Mouse (Mus musculus) lung, embryonic 15.5 days (tissue): Measurements from ENCODE around the gene C130050O18Rik. TPM values are rescaled to one million over a fixed set of nuclear protein-coding genes. Genes with fewer than 3 reads are reported as not detected.
A peak's percentile ranks its signal among the peaks of the same experiment; 100 is the strongest.

ENCODE experiments used
- ATAC-seq: fragments of 200-750 bp; cut with Nextera tagmentation; 2 replicates; pipeline ENCODE4 v1.8.0; 2017; ENCODE audit warnings: moderate number of reproducible peaks, borderline replicate concordance; ENCODE audit not compliant: low FRiP score, low TSS enrichment; ENCODE audit errors: extremely low read depth
- H3K27ac ChIP-seq: fragments of 300-500 bp; sonication (generic); 2 replicates; pipeline ENCODE4 v1.5.1; 2015; ENCODE audit warnings: moderate library complexity, mild to moderate bottlenecking, inconsistent platforms
- H3K27me3 ChIP-seq: fragments of 300-500 bp; sonication (generic); 2 replicates; pipeline ENCODE4 v1.6.1; 2015; ENCODE audit warnings: inconsistent platforms
- H3K36me3 ChIP-seq: fragments of 300-500 bp; sonication (generic); 2 replicates; pipeline ENCODE4 v1.6.1; 2015; ENCODE audit warnings: inconsistent platforms
- H3K4me1 ChIP-seq: fragments of 300-500 bp; sonication (generic); 2 replicates; pipeline ENCODE4 v1.6.1; 2015; ENCODE audit warnings: inconsistent platforms
- H3K4me2 ChIP-seq: fragments of 300-500 bp; sonication (generic); 2 replicates; pipeline ENCODE4 v1.6.1; 2015; ENCODE audit warnings: inconsistent platforms, mild to moderate bottlenecking, moderate library complexity
- H3K4me3 ChIP-seq: fragments of 300-500 bp; sonication (generic); 2 replicates; pipeline ENCODE4 v1.5.1; 2015; ENCODE audit warnings: mild to moderate bottlenecking, inconsistent platforms
- H3K9ac ChIP-seq: fragments of 300-500 bp; sonication (generic); 2 replicates; pipeline ENCODE4 v1.6.1; 2015; ENCODE audit warnings: inconsistent platforms
- H3K9me3 ChIP-seq: fragments of 300-500 bp; sonication (generic); 2 replicates; pipeline ENCODE4 v1.6.1; 2016; ENCODE audit warnings: inconsistent platforms
- WGBS: fragments of 180-500 bp; shearing (Covaris S2); methylation state at CpG from one replicate; pipeline ENCODE4 v1.1.7; 2015; 5-methylcytosine and 5-hydroxymethylcytosine counted together
- polyA plus RNA-seq: library from polyadenylated mRNA; unstranded; fragments of >200 nt; fragmentation: Nextera tagmentation; extraction: Ambion mirVana; gene quantifications from 2 replicates; pipeline ENCODE4 v1.2.1, GENCODE M21; 2015

The C130050O18Rik gene
- polyA plus RNA-seq, 1 experiment from 2014 or later: 1.0 TPM

GRCm38 (mm10) chr5:139437769-139438168 lies 32.7 kb downstream of the C130050O18Rik start:
- ATAC-seq: no peak
- Histone ChIP-seq H3K9ac (no peak overlapping the region), H3K9me3 (no peaks in the 10 kb centered on the region), H3K27ac (no peak overlapping the region), H3K27me3 (no peaks in the 10 kb centered on the region), H3K36me3 (no peaks in the 10 kb centered on the region), H3K4me2 (no peak overlapping the region), H3K4me1 (peaks cover 16% of the 10 kb centered on the region), H3K4me3 (no peak overlapping the region)
- 90% methylated on average over 4 of the region's 4 CpGs for WGBS

- no peak overlapping the region for H3K4me2 ChIP-seq
- H3K9me3 ChIP-seq: no peaks in the 10 kb centered on the region
- WGBS: 79% methylated on average over 12 of the region's 12 CpGs
- no peaks in the 10 kb centered on the region for H3K36me3 ChIP-seq
- H3K27me3 ChIP-seq: no peaks in the 10 kb centered on the region
- no peak overlapping the region for H3K4me3 ChIP-seq
- ATAC-seq: no peak
- no peak overlapping the region for H3K27ac ChIP-seq
- H3K4me1 ChIP-seq: peaks cover 22% of the 10 kb centered on the region
- no peak overlapping the region for H3K9ac ChIP-seq
These were observed 33.4 kb downstream of the C130050O18Rik start for GRCm38 (mm10) chr5:139438440-139438839.

DNA sequence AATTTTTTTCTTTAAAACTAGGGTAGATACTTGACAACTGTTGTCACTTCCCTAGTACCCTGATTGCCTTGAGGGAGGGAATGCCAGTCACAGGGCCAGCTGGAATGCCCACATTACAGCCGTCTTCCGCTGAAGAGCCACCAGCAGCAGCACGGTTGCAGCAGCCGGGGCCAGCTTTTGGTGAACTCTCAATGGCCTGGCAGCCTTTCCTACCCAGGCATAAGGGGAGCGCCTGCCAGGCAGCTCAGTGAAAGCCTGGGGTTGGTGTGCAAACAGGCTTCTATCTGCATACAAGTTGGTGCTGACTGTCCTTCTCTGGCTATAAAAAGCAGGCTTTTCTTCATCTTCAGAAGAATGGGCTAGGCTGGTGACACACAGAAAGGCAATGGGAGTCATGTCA lies 35.4 kb downstream of the C130050O18Rik start:
- Histone ChIP-seq H3K4me3 (no peak overlapping the region), H3K9ac (no peak overlapping the region), H3K27ac (no peak overlapping the region), H3K4me1 (peaks cover 15% of the 10 kb centered on the region), H3K9me3 (no peaks in the 10 kb centered on the region), H3K27me3 (no peaks in the 10 kb centered on the region), H3K36me3 (no peaks in the 10 kb centered on the region), H3K4me2 (no peak overlapping the region)
- ATAC-seq: no peak
- WGBS: 80% methylated on average over 5 of the region's 5 CpGs

GRCm38 (mm10) chr5:139440926-139441725 lies 36.0 kb downstream of the C130050O18Rik start:
- Histone ChIP-seq H3K9me3 (no peaks in the 10 kb centered on the region), H3K4me2 (no peak overlapping the region), H3K36me3 (no peaks in the 10 kb centered on the region), H3K9ac (no peak overlapping the region), H3K4me3 (no peak overlapping the region), H3K27me3 (no peaks in the 10 kb centered on the region), H3K4me1 (peaks cover 21% of the 10 kb centered on the region), H3K27ac (no peak overlapping the region)
- no peak for ATAC-seq
- 91% methylated on average over 11 of the region's 11 CpGs for whole genome bisulfite sequencing

GRCm38 (mm10) chr5:139441726-139442018 lies 36.6 kb downstream of the C130050O18Rik start:
- Histone ChIP-seq H3K9ac (no peak overlapping the region), H3K4me2 (no peak overlapping the region), H3K9me3 (no peaks in the 10 kb centered on the region), H3K36me3 (no peaks in the 10 kb centered on the region), H3K4me3 (no peak overlapping the region), H3K27me3 (no peaks in the 10 kb centered on the region), H3K27ac (no peak overlapping the region), H3K4me1 (peaks cover 23% of the 10 kb centered on the region)
- no peak for ATAC-seq
- 79% methylated on average over 2 of the region's 2 CpGs for WGBS

DNA sequence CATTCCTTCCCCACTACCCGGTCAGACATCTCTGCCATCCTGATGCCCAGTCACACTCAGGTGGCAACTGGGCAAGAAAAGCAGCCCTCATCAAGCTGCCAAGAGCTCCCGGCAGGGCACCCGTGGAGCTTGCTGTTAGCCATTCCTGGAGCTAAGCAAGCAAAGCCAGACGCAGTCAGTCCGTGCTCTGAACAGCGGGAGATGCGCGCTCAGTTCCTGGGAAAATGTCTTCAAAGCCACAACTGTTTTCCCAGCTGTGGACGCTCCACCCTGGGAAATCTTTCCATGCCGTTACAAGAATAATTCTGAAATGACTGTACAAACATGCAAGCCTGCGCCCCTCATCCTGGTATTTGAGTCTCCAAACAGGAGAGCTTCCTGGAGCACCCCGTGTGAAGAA lies 37.3 kb downstream of the C130050O18Rik start:
- no peak overlapping the region; the same call in 1 of the 2 replicates for H3K4me2 ChIP-seq
- no peak overlapping the region for H3K9ac ChIP-seq
- H3K4me3 ChIP-seq: no peak overlapping the region
- ATAC-seq: no peak
- no peaks in the 10 kb centered on the region for H3K27me3 ChIP-seq
- H3K9me3 ChIP-seq: no peaks in the 10 kb centered on the region
- H3K36me3 ChIP-seq: no peaks in the 10 kb centered on the region
- peaks cover 23% of the 10 kb centered on the region for H3K4me1 ChIP-seq
- H3K27ac ChIP-seq: no peak overlapping the region
- WGBS: 61% methylated on average over 12 of the region's 12 CpGs

DNA sequence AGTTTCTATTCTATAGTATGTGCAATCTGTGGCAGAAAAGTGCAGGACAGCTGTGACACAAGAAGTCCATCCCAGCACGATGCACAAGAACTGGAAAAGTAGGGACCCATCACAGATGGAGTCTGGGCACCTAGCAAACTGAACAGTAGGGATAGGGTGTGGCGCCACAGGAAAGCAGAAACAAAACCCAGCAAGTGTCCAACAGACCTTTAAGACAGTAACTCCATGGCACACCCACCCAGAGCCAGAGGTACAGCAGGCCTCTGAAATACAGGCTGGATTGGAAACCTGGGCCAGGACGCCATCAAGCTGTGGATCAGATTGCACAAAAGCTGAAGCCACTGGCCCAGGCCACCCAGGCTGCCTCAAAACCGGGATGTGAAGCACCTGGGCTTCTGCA lies 37.9 kb downstream of the C130050O18Rik start:
- Histone ChIP-seq H3K4me3 (no peak overlapping the region), H3K9me3 (no peaks in the 10 kb centered on the region), H3K9ac (no peak overlapping the region), H3K27ac (no peak overlapping the region), H3K36me3 (no peaks in the 10 kb centered on the region), H3K4me1 (peaks cover 23% of the 10 kb centered on the region), H3K4me2 (no peak overlapping the region), H3K27me3 (no peaks in the 10 kb centered on the region)
- no peak; the same call in 1 of the 2 replicates for ATAC-seq
- 57% methylated on average over 4 of the region's 4 CpGs for WGBS

- peaks cover 38% of the 10 kb centered on the region for H3K4me1 ChIP-seq
- ATAC-seq: no peak
- H3K9ac ChIP-seq: no peak overlapping the region
- H3K9me3 ChIP-seq: no peaks in the 10 kb centered on the region
- H3K4me2 ChIP-seq: no peak overlapping the region
- no peaks in the 10 kb centered on the region for H3K36me3 ChIP-seq
- H3K4me3 ChIP-seq: no peak overlapping the region
- WGBS: 72% methylated on average over 8 of the region's 8 CpGs
- no peaks in the 10 kb centered on the region for H3K27me3 ChIP-seq
- no peak overlapping the region for H3K27ac ChIP-seq
These were observed 40.2 kb downstream of the C130050O18Rik start for GRCm38 (mm10) chr5:139445258-139445657.

- no peak overlapping the region for H3K27ac ChIP-seq
- no peak for ATAC-seq
These were observed 42.9 kb downstream of the C130050O18Rik start for GRCm38 (mm10) chr5:139448025-139448424.

GRCm38 (mm10) chr5:139449161-139449791 lies 44.2 kb downstream of the C130050O18Rik start:
- Histone ChIP-seq H3K36me3 (peaks cover 6% of the 10 kb centered on the region; the same call in 1 of the 2 replicates), H3K4me2 (peak overlapping the region; percentile 16; the same call in 1 of the 2 replicates), H3K9me3 (no peaks in the 10 kb centered on the region), H3K27ac (peak overlapping the region; percentile 59), H3K27me3 (no peaks in the 10 kb centered on the region), H3K4me3 (no peak overlapping the region), H3K4me1 (peaks cover 26% of the 10 kb centered on the region), H3K9ac (no peak overlapping the region)
- WGBS: 34% methylated on average over 5 of the region's 5 CpGs
- peak; percentile 74; the same call in 1 of the 2 replicates for ATAC-seq

More at GRCm38 (mm10) chr5:139448025-139448424, 42.9 kb downstream of the C130050O18Rik start:
- no peak overlapping the region for H3K4me2 ChIP-seq
- H3K27me3 ChIP-seq: no peaks in the 10 kb centered on the region
- H3K4me3 ChIP-seq: no peak overlapping the region
- H3K9me3 ChIP-seq: no peaks in the 10 kb centered on the region
- H3K9ac ChIP-seq: no peak overlapping the region
- H3K4me1 ChIP-seq: peaks cover 29% of the 10 kb centered on the region
- WGBS: 62% methylated on average over 6 of the region's 6 CpGs
- 0 out of 2 replicates have a peak, but pooled peaks cover 4% of the 10 kb centered on the region for H3K36me3 ChIP-seq

DNA sequence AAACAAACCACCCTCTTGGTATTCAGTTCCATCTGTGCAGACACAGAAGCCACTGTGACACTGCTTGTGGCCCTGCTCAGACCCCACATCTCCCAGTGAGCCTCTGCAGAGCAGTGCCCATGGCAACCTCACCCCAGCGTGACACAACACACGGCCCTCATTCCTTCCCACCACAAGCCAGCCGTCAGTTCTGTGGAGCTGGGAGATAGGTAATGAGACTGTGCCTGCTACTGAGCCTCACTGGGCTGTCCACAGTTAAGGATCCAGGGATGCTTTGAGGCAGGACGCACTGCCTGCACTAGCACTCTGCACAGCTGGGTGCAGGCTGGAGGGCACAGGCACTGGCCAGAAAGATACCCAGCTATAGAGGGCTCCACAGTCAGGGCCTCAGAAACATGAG lies 44.8 kb downstream of the C130050O18Rik start:
- Histone ChIP-seq H3K36me3 (peaks cover 12% of the 10 kb centered on the region), H3K9me3 (no peaks in the 10 kb centered on the region), H3K27me3 (no peaks in the 10 kb centered on the region), H3K27ac (peak overlapping the region; percentile 59), H3K4me1 (peaks cover 26% of the 10 kb centered on the region), H3K4me3 (no peak overlapping the region), H3K4me2 (peak overlapping the region; percentile 16; the same call in 1 of the 2 replicates), H3K9ac (no peak overlapping the region)
- peak; percentile 36; the same call in 1 of the 2 replicates for ATAC-seq
- 23% methylated on average over 4 of the region's 4 CpGs for WGBS

GRCm38 (mm10) chr5:139453031-139453430 lies 48.0 kb downstream of the C130050O18Rik start:
- no peak overlapping the region for H3K27ac ChIP-seq
- H3K36me3 ChIP-seq: peaks cover 15% of the 10 kb centered on the region
- no peak overlapping the region for H3K9ac ChIP-seq
- H3K4me3 ChIP-seq: no peak overlapping the region
- no peak for ATAC-seq
- no peaks in the 10 kb centered on the region for H3K9me3 ChIP-seq
- H3K4me1 ChIP-seq: peaks cover 23% of the 10 kb centered on the region
- no peaks in the 10 kb centered on the region for H3K27me3 ChIP-seq
- 87% methylated on average over 10 of the region's 10 CpGs for WGBS
- no peak overlapping the region for H3K4me2 ChIP-seq
